Mouse (Mus musculus): Measurements from ENCODE around the gene Arfrp1. TPM values are rescaled to one million over a fixed set of nuclear protein-coding genes. Genes with fewer than 3 reads are reported as not detected.

Arfrp1 gene
- polyA plus RNA-seq, 1 experiment from 2014 or later, result 98.4 TPM

DNA sequence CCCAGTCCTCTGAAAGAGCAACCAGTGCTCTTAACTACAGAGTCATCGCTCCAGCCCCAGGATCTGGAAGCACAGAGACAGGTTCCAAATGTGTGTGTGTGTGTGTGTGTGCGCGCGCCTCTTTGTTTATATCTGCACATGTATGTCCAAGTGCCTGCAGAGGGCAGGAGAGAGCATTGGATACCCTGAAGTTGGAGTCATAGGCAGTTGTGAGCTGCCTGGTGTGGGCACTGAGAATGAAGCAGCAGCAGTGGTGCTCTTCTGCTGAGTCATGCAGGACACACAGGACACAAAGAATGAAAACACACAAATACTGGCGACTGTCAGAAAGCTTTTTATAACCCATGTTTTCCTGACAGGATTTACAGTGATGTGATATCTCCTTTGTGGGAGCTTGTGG, 4.8 kb upstream of the Arfrp1 start:
- H3K9me3 ChIP-seq, result no peaks in the 10 kb centered on the region
- H3K27ac ChIP-seq (replicated peaks), result no peak overlapping the region
- peaks cover 16% of the 10 kb centered on the region; the same call in 1 of the 2 replicates for H3K36me3 ChIP-seq
- no peak for ATAC-seq (replicated peaks)
- H3K4me2 ChIP-seq (replicated peaks), result no peak overlapping the region
- no peaks in the 10 kb centered on the region for H3K27me3 ChIP-seq
- no peak overlapping the region for H3K9ac ChIP-seq (replicated peaks)
- 96% methylated on average over 5 of the region's 5 CpGs for WGBS
- no peak overlapping the region for H3K4me3 ChIP-seq
- peaks cover 35% of the 10 kb centered on the region for H3K4me1 ChIP-seq

DNA sequence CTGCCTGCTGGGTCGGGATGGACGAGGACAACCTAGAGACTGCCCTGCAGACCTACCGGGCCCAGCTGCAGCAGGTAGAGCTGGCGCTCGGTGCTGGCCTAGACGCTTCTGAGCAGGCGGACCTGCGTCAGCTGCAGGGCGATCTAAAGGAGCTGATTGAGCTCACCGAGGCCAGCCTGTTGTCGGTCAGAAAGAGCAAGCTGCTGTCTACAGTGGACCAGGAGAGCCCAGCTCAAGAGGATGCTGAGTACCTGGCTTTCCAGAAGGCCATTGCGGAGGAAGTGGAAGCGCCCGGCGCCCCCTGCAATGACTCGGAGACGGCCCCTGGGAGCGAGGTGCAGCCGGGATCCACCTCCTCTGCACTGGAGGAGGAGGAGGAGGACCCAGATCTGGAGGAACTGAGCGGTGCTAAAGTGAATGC, 461 bp upstream of the Arfrp1 start:
- peak; percentile 69 for ATAC-seq (replicated peaks)
- peak overlapping the region; percentile 94 for H3K9ac ChIP-seq (replicated peaks)
- 1% methylated on average over 20 of the region's 20 CpGs for WGBS
- H3K4me1 ChIP-seq, result peaks cover 46% of the 10 kb centered on the region
- H3K27ac ChIP-seq (replicated peaks), result peak overlapping the region; percentile 93
- no peaks in the 10 kb centered on the region for H3K9me3 ChIP-seq
- peak overlapping the region; percentile 81 for H3K4me3 ChIP-seq
- no peaks in the 10 kb centered on the region for H3K27me3 ChIP-seq
- peaks cover 39% of the 10 kb centered on the region for H3K36me3 ChIP-seq
- H3K4me2 ChIP-seq (replicated peaks), result peak overlapping the region; percentile 90

- WGBS, result 11% methylated on average over 14 of the region's 14 CpGs
- no peak; the same call in 1 of the 2 replicates for ATAC-seq (replicated peaks)
- peak overlapping the region; percentile 90 for H3K4me2 ChIP-seq (replicated peaks)
- peak overlapping the region; percentile 93 for H3K27ac ChIP-seq (replicated peaks)
- peaks cover 40% of the 10 kb centered on the region for H3K36me3 ChIP-seq
- H3K9ac ChIP-seq (replicated peaks), result peak overlapping the region; percentile 94
- no peaks in the 10 kb centered on the region for H3K27me3 ChIP-seq
- H3K9me3 ChIP-seq, result no peaks in the 10 kb centered on the region
- peak overlapping the region; percentile 81 for H3K4me3 ChIP-seq
- peaks cover 44% of the 10 kb centered on the region for H3K4me1 ChIP-seq
Measured at GRCm38 (mm10) chr2:181364487-181364859, 731 bp downstream of the Arfrp1 start.

GRCm38 (mm10) chr2:181363946-181364345, 1.3 kb downstream of the Arfrp1 start:
- Histone ChIP-seq H3K27me3 (no peaks in the 10 kb centered on the region), H3K4me3 (peak overlapping the region; percentile 81), H3K9me3 (no peaks in the 10 kb centered on the region), H3K9ac (replicated peaks) (peak overlapping the region; percentile 94; the same call in 1 of the 2 replicates), H3K4me2 (replicated peaks) (peak overlapping the region; percentile 90), H3K36me3 (peaks cover 41% of the 10 kb centered on the region), H3K4me1 (peaks cover 39% of the 10 kb centered on the region), H3K27ac (replicated peaks) (no peak overlapping the region)
- no peak for ATAC-seq (replicated peaks)
- 85% methylated on average over 3 of the region's 3 CpGs for WGBS

DNA sequence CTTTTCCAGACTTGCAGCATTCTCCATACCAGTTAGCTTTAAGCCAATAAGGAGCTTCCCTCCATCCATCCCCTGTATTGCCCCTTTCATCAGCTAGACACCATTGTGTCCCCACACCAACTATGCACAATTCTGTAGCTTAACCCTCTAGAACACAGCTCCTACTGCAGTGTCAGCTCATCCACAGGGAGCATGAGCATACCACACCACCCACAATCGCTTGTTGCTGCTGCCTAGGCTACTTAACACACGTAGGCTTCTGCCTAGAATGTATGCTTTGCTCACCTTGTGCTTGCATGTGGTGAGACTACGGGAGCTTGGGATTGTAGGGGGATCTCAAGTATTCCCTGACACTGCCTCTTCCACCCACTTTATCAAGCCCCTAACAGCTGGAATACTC, 8.4 kb downstream of the Arfrp1 start:
- no peak for ATAC-seq (replicated peaks)
- no peaks in the 10 kb centered on the region for H3K4me1 ChIP-seq
- no peaks in the 10 kb centered on the region for H3K27me3 ChIP-seq
- H3K9ac ChIP-seq (replicated peaks), result no peak overlapping the region
- H3K4me2 ChIP-seq (replicated peaks), result no peak overlapping the region
- H3K27ac ChIP-seq (replicated peaks), result no peak overlapping the region
- H3K4me3 ChIP-seq, result no peak overlapping the region
- WGBS, result 79% methylated on average over 3 of the region's 3 CpGs
- no peaks in the 10 kb centered on the region for H3K9me3 ChIP-seq
- H3K36me3 ChIP-seq, result peaks cover 85% of the 10 kb centered on the region

DNA sequence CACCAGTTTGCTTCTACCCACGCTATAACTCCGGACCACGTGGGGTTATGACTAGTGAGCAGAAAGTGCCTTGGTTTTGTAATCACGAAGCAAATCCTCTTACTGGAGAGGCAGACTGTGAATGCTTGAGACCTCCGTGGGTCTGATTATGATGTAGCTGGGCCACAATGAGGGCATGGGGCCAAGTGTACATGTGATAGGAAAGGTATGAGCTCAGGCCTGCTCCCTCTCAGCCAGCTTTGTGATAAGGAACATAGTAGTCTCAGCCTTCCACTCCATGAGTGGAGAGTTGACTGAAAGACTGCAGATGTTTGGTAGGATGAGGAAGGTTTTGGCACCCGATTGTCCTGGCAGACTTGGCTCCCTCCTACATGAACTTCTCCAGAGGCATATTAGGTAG, 22.4 kb downstream of the Arfrp1 start:
- Histone ChIP-seq H3K9ac (replicated peaks) (no peak overlapping the region), H3K9me3 (no peaks in the 10 kb centered on the region), H3K27me3 (no peaks in the 10 kb centered on the region), H3K4me2 (replicated peaks) (no peak overlapping the region), H3K27ac (replicated peaks) (no peak overlapping the region), H3K36me3 (peaks cover 48% of the 10 kb centered on the region), H3K4me3 (no peak overlapping the region), H3K4me1 (no peaks in the 10 kb centered on the region)
- no peak for ATAC-seq (replicated peaks)
- 94% methylated on average over 6 of the region's 6 CpGs for WGBS

DNA sequence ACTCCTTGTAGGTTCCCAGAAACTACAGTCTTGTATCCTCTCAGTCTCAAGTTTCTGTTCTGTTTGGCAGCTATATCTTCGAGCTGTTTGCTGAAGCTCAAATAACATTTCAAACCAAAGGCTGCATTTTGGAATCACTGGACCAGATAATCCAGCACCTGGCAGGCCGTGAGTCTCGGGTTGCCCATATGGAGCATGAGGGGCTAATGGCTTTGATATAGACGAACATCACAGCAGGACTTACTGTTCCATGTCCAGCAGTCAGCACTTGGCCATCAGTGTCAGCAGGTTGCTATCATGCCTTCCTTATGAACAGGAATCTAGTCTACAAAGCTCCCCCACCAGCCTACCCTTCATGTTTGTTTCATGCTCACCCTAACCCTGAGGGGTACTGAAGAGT, 24.8 kb downstream of the Arfrp1 start:
- Histone ChIP-seq H3K9ac (replicated peaks) (no peak overlapping the region), H3K4me1 (no peaks in the 10 kb centered on the region), H3K27ac (replicated peaks) (no peak overlapping the region), H3K4me2 (replicated peaks) (no peak overlapping the region), H3K4me3 (no peak overlapping the region), H3K27me3 (no peaks in the 10 kb centered on the region), H3K36me3 (peaks cover 60% of the 10 kb centered on the region), H3K9me3 (no peaks in the 10 kb centered on the region)
- WGBS, result 78% methylated on average over 4 of the region's 4 CpGs
- ATAC-seq (replicated peaks), result no peak

- no peak overlapping the region for H3K4me3 ChIP-seq
- H3K4me2 ChIP-seq (replicated peaks), result no peak overlapping the region
- H3K4me1 ChIP-seq, result no peaks in the 10 kb centered on the region
- peaks cover 63% of the 10 kb centered on the region for H3K36me3 ChIP-seq
- H3K27ac ChIP-seq (replicated peaks), result no peak overlapping the region
- H3K9ac ChIP-seq (replicated peaks), result no peak overlapping the region
- no peaks in the 10 kb centered on the region for H3K27me3 ChIP-seq
- 0 out of 2 replicates have a peak, but pooled peaks have one; percentile 60 for ATAC-seq (replicated peaks)
- no peaks in the 10 kb centered on the region for H3K9me3 ChIP-seq
- WGBS, result 56% methylated on average over 3 of the region's 3 CpGs
Measured at GRCm38 (mm10) chr2:181334023-181334422, 31.2 kb downstream of the Arfrp1 start.

- no peak overlapping the region for H3K9ac ChIP-seq (replicated peaks)
- H3K4me3 ChIP-seq, result no peak overlapping the region
- H3K4me2 ChIP-seq (replicated peaks), result no peak overlapping the region
- H3K27ac ChIP-seq (replicated peaks), result no peak overlapping the region
- ATAC-seq (replicated peaks), result no peak
- H3K4me1 ChIP-seq, result no peaks in the 10 kb centered on the region
- no peaks in the 10 kb centered on the region for H3K27me3 ChIP-seq
- H3K36me3 ChIP-seq, result peaks cover 61% of the 10 kb centered on the region
- H3K9me3 ChIP-seq, result no peaks in the 10 kb centered on the region
Measured at GRCm38 (mm10) chr2:181332542-181332941, 32.7 kb downstream of the Arfrp1 start.

DNA sequence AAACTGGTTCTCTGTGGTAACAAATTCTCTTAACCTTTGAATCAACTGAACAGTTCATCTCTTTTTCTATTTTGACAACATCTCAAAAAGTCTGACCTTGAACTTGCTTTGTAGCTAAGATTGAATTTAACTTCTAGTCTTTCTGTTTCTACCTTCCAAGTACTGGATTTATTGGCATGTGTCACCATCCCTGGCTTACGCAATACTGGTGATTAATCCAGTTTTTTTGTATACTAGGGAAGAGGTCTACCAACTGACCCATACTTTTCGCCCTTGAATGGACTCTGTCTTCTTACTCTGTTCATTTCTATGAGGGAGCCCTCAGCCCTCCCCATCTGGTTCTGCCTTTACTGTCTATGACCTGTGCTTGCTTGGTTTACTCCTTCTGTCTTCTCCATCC, 39.1 kb downstream of the Arfrp1 start:
- Histone ChIP-seq H3K4me2 (replicated peaks) (no peak overlapping the region), H3K27me3 (no peaks in the 10 kb centered on the region), H3K9me3 (no peaks in the 10 kb centered on the region), H3K9ac (replicated peaks) (no peak overlapping the region), H3K4me1 (no peaks in the 10 kb centered on the region), H3K27ac (replicated peaks) (no peak overlapping the region), H3K36me3 (peaks cover 58% of the 10 kb centered on the region), H3K4me3 (no peak overlapping the region)
- no peak for ATAC-seq (replicated peaks)
- WGBS, result 99% methylated on average over 2 of the region's 2 CpGs

DNA sequence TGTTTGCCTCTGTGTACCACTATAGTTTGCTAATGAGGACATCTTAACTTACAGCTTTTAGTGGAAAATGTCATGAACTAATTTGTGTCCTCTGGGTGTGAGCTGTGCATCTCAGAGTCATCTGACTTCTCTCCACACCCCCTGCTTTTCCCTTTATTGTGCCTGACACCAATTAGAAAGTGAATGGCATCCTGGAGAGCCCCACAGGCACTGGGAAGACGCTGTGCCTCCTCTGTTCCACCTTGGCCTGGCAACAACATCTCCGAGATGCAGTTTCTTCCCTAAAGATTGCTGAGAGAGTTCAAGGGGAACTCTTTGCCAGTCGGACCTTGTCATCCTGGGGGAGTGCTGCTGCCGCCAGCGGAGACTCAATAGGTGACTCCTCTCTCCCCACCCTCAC, 43.1 kb downstream of the Arfrp1 start:
- Histone ChIP-seq H3K4me3 (no peak overlapping the region), H3K9me3 (no peaks in the 10 kb centered on the region), H3K27ac (replicated peaks) (no peak overlapping the region), H3K36me3 (peaks cover 36% of the 10 kb centered on the region), H3K4me1 (peaks cover 11% of the 10 kb centered on the region), H3K9ac (replicated peaks) (no peak overlapping the region), H3K27me3 (no peaks in the 10 kb centered on the region), H3K4me2 (replicated peaks) (no peak overlapping the region)
- 84% methylated on average over 5 of the region's 5 CpGs for WGBS
- ATAC-seq (replicated peaks), result no peak

DNA sequence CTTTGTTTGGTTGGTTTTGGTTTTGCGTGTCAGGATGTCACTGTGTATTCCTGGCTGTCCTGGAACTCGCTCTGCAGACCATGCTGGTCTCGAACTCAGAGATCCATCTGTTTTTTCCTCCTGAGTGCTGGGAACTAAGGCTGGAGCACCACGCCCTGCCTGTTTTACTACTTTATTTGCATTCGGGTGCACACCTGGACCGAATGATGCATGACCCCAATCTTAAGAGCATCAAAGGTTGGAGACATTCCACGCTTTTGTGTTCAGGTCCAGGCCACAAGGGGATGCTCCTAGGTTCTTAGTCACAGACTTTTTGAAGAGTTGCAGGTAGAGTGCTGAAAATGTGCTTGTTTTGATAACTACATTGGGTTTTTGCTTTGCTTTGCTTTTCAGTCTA, 45.1 kb downstream of the Arfrp1 start:
- peaks cover 24% of the 10 kb centered on the region for H3K36me3 ChIP-seq
- peak overlapping the region; percentile 60 for H3K4me3 ChIP-seq
- no peaks in the 10 kb centered on the region for H3K9me3 ChIP-seq
- peak overlapping the region; percentile 51 for H3K9ac ChIP-seq (replicated peaks)
- peaks cover 11% of the 10 kb centered on the region for H3K4me1 ChIP-seq
- H3K27me3 ChIP-seq, result no peaks in the 10 kb centered on the region
- WGBS, result 11% methylated on average over 7 of the region's 7 CpGs
- H3K27ac ChIP-seq (replicated peaks), result peak overlapping the region; percentile 50; the same call in 1 of the 2 replicates
- H3K4me2 ChIP-seq (replicated peaks), result peak overlapping the region; percentile 70
- no peak; the same call in none of the 2 replicates for ATAC-seq (replicated peaks)
